Mouse (Mus musculus) G1E (cell line): Measurements from ENCODE around the gene Rint1.

Source experiments
- CTCF ChIP-seq: IDR thresholded peaks from 2 replicates; pipeline ENCODE4 v1.5.1; 2012; ENCODE audit warnings: low read depth, low read length, inconsistent platforms, mixed read lengths
- GATA1 ChIP-seq: IDR thresholded peaks from 2 replicates; pipeline ENCODE4 v1.6.1; 2012; ENCODE audit warnings: borderline replicate concordance, low read length, inconsistent platforms, mixed read lengths
- GATA2 ChIP-seq: IDR thresholded peaks from 2 replicates; pipeline ENCODE4 v1.6.1; 2012; ENCODE audit warnings: low read depth, low read length, inconsistent platforms, borderline replicate concordance
- POLR2AphosphoS5 ChIP-seq: IDR thresholded peaks from 2 replicates; pipeline ENCODE4 v1.6.1; 2012; ENCODE audit warnings: low read depth, low read length, inconsistent platforms; ENCODE audit not compliant: insufficient replicate concordance
- TAL1 ChIP-seq: conservative IDR thresholded peaks from 2 replicates; pipeline ENCODE4 v1.6.1; 2012; ENCODE audit warnings: low read depth, low read length, inconsistent platforms, mixed read lengths

- TF ChIP-seq GATA1: no peak
- no peak for TF ChIP-seq CTCF
- no peak for TF ChIP-seq POLR2AphosphoS5
- no peak for TF ChIP-seq TAL1
- TF ChIP-seq GATA2: no peak
These were observed 31.1 kb upstream of the Rint1 start for GRCm38 (mm10) chr5:23756368-23756767.
